Mouse (Mus musculus): ENCODE data around the gene Endog.

Gene Endog

DNA sequence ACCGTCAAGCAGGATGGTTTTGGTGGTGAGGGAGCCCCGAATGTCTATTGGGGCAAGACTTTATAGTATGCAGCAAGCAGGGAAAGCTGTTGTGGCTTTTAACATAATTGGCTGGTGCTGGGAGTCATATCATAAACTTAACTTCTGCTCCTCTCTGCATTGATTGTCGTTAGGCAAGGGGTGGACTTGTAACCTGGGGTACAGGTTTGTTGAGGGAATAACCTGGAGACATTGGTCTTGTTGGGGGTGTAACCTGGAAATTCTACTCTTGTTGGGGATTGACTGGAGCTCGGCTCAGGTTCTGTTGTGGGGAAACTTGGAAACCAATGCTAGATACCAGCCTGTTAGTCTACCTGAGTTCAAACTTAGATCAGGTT, 40.9 kb downstream of the Endog start:
- no peak for DNase-seq

DNA sequence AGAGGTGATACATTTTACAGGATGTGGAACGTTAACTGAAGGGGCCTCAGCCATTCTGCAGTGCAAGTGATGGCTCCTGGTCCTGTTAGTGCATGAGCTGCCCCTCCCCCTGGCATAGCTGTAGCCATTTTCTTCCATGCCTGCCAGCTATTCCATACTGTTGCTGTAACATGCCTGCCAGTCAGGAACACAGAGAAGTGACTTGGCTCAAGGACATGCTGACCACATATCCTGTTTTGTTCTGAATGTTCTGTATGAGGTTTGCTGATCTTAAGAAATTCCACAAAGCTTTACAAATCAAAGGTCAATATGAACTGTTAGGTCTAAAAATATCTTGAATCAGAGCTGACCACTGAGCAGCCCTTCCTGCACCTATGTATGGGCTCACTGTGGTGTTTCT, 41.7 kb downstream of the Endog start:
- DNase-seq, result no peak

DNA sequence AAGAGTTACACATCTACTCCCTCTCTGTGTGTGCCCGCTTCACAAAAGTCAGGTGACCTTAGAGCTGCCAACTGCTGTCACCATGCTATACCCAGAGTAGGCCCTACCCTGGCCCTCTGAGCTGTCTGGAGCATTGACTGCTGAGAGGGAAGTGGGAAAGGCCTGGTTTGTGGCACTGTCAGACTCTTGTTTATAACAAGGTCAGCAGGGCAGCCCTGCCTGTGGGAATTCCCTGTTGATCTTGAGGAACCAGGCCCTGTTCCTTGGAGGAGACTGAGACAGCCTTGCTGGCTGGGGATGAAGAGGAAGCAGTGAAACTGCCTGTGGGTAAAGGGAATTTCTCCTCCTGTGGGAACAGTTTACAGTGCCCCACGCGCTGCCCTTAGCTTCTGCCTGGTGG, 43.5 kb downstream of the Endog start:
- DNase-seq, result no peak

DNA sequence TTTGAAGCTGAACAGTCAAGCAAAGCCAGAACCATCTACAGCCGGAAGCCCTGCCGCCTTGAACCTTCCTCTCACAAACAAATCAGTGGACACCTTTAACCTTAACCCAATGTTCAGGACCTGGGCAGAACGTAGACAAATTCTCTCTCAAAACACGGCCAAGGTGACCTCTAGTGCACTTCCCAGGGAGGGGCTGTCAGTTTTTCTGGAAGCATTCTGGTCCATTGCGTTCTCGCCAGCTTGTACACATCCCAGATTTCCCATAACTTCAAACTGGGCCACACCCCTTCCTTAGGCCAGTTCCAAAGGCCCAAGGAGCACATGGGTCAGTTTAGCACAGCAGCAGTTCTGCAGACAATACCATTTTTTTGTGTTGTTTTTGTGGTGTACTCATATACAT, 44.2 kb downstream of the Endog start:
- no peak for DNase-seq

DNA sequence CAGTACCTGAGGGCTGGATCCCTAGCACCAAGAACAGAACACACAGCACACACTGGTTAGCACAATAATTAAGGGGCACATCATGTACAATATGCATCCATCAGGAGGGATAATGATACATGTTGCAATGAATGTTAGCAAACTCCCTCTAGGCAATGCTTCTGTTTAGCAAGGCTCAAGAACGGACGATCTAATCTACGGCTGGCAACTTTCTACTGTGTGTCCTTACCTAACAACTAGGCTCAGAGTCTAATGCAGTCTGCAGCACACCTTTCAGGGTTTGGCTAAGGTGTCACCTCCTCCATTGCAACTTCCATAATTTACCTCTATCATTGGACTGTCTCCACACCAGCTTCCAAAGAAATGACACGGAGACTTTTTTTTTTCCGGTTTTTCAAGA, 45.0 kb downstream of the Endog start:
- DNase-seq, result no peak
